ENCODE assay signal across 21 mouse cellular contexts in the genomic region with DNA sequence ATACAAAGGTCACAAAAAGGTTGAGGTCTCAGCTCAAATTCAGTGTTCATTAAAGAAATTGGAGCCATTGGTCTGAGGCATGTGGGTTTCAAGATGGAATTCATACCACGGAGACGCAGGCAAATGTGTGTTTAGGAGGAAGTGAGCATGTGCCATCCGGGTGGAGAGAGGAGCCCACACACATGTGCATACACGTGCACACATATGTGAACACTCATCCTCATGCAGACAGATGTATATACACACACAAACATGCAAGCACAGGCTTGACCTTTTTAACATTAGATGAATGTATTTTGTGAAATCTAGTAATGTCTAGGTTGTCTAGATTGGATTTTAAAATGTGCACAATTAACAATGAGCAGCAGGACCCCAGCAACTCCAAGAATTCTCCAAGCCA. TPM values are rescaled to one million over a fixed set of nuclear protein-coding genes. Genes with fewer than 3 reads are reported as not detected.
A peak's percentile ranks its signal among the peaks of the same experiment; 100 is the strongest.
DNase-seq lines count a peak whose midpoint lies in the region; ATAC-seq and TF ChIP-seq lines count a peak whose summit lies in the region.
"Had no signal": no experiment of that assay in that cellular context is flagged by ENCODE, and none has a peak within 500 bp of the region (broad histone marks: within the 10 kb centered on the region; RNA-seq: fewer than 3 reads in every experiment).

No protein-coding gene starts in this region.

- H3K4me3 ChIP-seq in liver, postnatal 0 days (ENCODE audit: low read depth, low read length), result no peak overlapping the region
- H3K4me3 ChIP-seq in brown adipose tissue, adult 24 weeks (ENCODE audit: insufficient read depth, low read depth, low read length), result no peak overlapping the region
- H3K4me3 ChIP-seq in intestine, postnatal 0 days (ENCODE audit: low read depth, low read length), result no peak overlapping the region
- H3K4me3 ChIP-seq: embryonic facial prominence, embryonic 12.5 days; forebrain, embryonic 13.5 days; heart, embryonic 13.5 days; hindbrain, embryonic 12.5 days had no signal

- H3K9me3 ChIP-seq in liver, postnatal 0 days (ENCODE audit: low read length), result no peaks in the 10 kb centered on the region
- H3K9me3 ChIP-seq in intestine, postnatal 0 days (ENCODE audit: control insufficient read depth), result no peaks in the 10 kb centered on the region
- H3K9me3 ChIP-seq: embryonic facial prominence, embryonic 12.5 days; forebrain, embryonic 13.5 days; heart, embryonic 13.5 days; hindbrain, embryonic 12.5 days had no signal

- WGBS in liver, postnatal 0 days (ENCODE audit: insufficient replicate concordance), result 58% methylated on average over 4 of the region's 4 CpGs
- whole genome bisulfite sequencing in intestine, postnatal 0 days, result 76% methylated on average over 4 of the region's 4 CpGs

- no peak for TF ChIP-seq EP300 in liver, postnatal 0 days (IDR thresholded peaks at IDR 0.05; ENCODE audit: low read depth)

- TF ChIP-seq CTCF in liver, postnatal 0 days (IDR thresholded peaks at IDR 0.05; ENCODE audit: low read depth), result no peak
- no peak for TF ChIP-seq CTCF in intestine, postnatal 0 days (IDR thresholded peaks at IDR 0.05; ENCODE audit: low read depth)

- no peaks in the 10 kb centered on the region for H3K27me3 ChIP-seq in liver, postnatal 0 days (ENCODE audit: insufficient read depth, low read length)
- no peaks in the 10 kb centered on the region for H3K27me3 ChIP-seq in intestine, postnatal 0 days (replicated peaks; ENCODE audit: control insufficient read depth, insufficient read depth, low read length)
- H3K27me3 ChIP-seq: embryonic facial prominence, embryonic 12.5 days; forebrain, embryonic 13.5 days; heart, embryonic 13.5 days; hindbrain, embryonic 12.5 days had no signal

- no peak overlapping the region for H3K9ac ChIP-seq in liver, postnatal 0 days (replicated peaks)
- no peak overlapping the region for H3K9ac ChIP-seq in intestine, postnatal 0 days (ENCODE audit: low read depth, low read length)
- H3K9ac ChIP-seq: embryonic facial prominence, embryonic 12.5 days; forebrain, embryonic 13.5 days; forebrain, postnatal 0 days; heart, embryonic 13.5 days; hindbrain, embryonic 12.5 days had no signal

- DNase-seq in kidney, postnatal 10 days, result peak; percentile 1
- DNase-seq in kidney, adult 18-20 months, result no peak
- peak; percentile 11 for DNase-seq in liver, postnatal 0 days
- DNase-seq in liver, result no peak
- DNase-seq: adrenal gland, adult 2 months; adrenal gland, postnatal 25 days; cerebellum, adult 11 months; cerebellum, adult 8-10 months; cerebellum, postnatal 14 days; embryo, embryonic 11 days; forebrain, postnatal 0 days; gastrocnemius, postnatal 14 days; heart, postnatal 4 days had no signal

- no peaks in the 10 kb centered on the region for H3K36me3 ChIP-seq in liver, postnatal 0 days (replicated peaks; ENCODE audit: insufficient read depth, low read length)
- no peaks in the 10 kb centered on the region for H3K36me3 ChIP-seq in intestine, postnatal 0 days (ENCODE audit: control insufficient read depth, insufficient read depth)
- H3K36me3 ChIP-seq: embryonic facial prominence, embryonic 12.5 days; heart, embryonic 13.5 days; hindbrain, embryonic 12.5 days had no signal

- no peak overlapping the region for H3K4me2 ChIP-seq in liver, postnatal 0 days (ENCODE audit: low read depth, low read length)
- H3K4me2 ChIP-seq in intestine, postnatal 0 days (replicated peaks; ENCODE audit: low read depth), result no peak overlapping the region
- H3K4me2 ChIP-seq: embryonic facial prominence, embryonic 12.5 days; forebrain, embryonic 13.5 days; heart, embryonic 13.5 days; hindbrain, embryonic 12.5 days had no signal

- H3K4me1 ChIP-seq in liver, postnatal 0 days (ENCODE audit: insufficient read depth), result no peaks in the 10 kb centered on the region; the same call in 1 of the 2 replicates
- H3K4me1 ChIP-seq in brown adipose tissue, adult 24 weeks (ENCODE audit: control insufficient read depth, insufficient read depth, insufficient read length, low read length), result 0 out of 2 replicates have a peak, but pooled peaks cover 2% of the 10 kb centered on the region
- H3K4me1 ChIP-seq in intestine, postnatal 0 days (replicated peaks; ENCODE audit: control insufficient read depth, insufficient read depth, low read length), result no peaks in the 10 kb centered on the region

- no peak for ATAC-seq in liver, postnatal 0 days
- no peak for ATAC-seq in intestine, postnatal 0 days
- ATAC-seq: forebrain, embryonic 13.5 days; forebrain, postnatal 0 days; hindbrain, embryonic 16.5 days had no signal

- H3K27ac ChIP-seq in liver, postnatal 0 days (ENCODE audit: low read depth), result 0 out of 2 replicates have a peak overlapping the region, but pooled peaks have one; percentile 52
- 0 out of 2 replicates have a peak overlapping the region, but pooled peaks have one; percentile 25 for H3K27ac ChIP-seq in brown adipose tissue, adult 24 weeks (replicated peaks; ENCODE audit: low read depth, low read length)
- H3K27ac ChIP-seq in intestine, postnatal 0 days (ENCODE audit: low read depth, low read length), result no peak overlapping the region
- H3K27ac ChIP-seq: embryonic facial prominence, embryonic 12.5 days; forebrain, embryonic 13.5 days; heart, embryonic 13.5 days; hindbrain, embryonic 12.5 days had no signal

RNA-seq across cellular contexts. Expression of a gene that starts 4.0 kb away (rescaled TPM):
- polyA plus RNA-seq in liver, postnatal 0 days (2015; fragmentation: Nextera tagmentation; extraction: Ambion mirVana), result 6.2 and 6.5 TPM in 2 replicates
- 2.1 TPM in 1 of 2 replicates, not detected in the other for polyA plus RNA-seq in brown adipose tissue, adult 24 weeks (2012; ENCODE audit: insufficient read depth, insufficient read length, missing spikeins)
- polyA plus RNA-seq in intestine, postnatal 0 days (2015; fragmentation: Nextera tagmentation; extraction: Ambion mirVana), result 2.9 and 3.0 TPM in 2 replicates

RNA-seq across cellular contexts. Expression of a gene that starts 6.6 kb away (rescaled TPM):
- not detected in 2 replicates for polyA plus RNA-seq in liver, postnatal 0 days (2015; fragmentation: Nextera tagmentation; extraction: Ambion mirVana)
- polyA plus RNA-seq in brown adipose tissue, adult 24 weeks (2012; ENCODE audit: insufficient read depth, insufficient read length, missing spikeins), result not detected in 2 replicates
- not detected in 2 replicates for polyA plus RNA-seq in intestine, postnatal 0 days (2015; fragmentation: Nextera tagmentation; extraction: Ambion mirVana)
- polyA plus RNA-seq: adrenal gland, adult 2 months; forebrain, embryonic 13.5 days; forebrain, postnatal 0 days; heart, embryonic 13.5 days; heart, postnatal 0 days; hindbrain, embryonic 12.5 days; hindbrain, embryonic 16.5 days had no signal

RNA-seq across cellular contexts. Expression of a gene that starts 8.4 kb away (rescaled TPM):
- polyA plus RNA-seq in liver, postnatal 0 days (2015; fragmentation: Nextera tagmentation; extraction: Ambion mirVana), result 24.0 and 25.1 TPM in 2 replicates
- polyA plus RNA-seq in brown adipose tissue, adult 24 weeks (2012; ENCODE audit: insufficient read depth, insufficient read length, missing spikeins), result 30.2 and 34.3 TPM in 2 replicates
- polyA plus RNA-seq in intestine, postnatal 0 days (2015; fragmentation: Nextera tagmentation; extraction: Ambion mirVana), result 12.5 TPM in 2 replicates

RNA-seq across cellular contexts. Expression of a gene that starts 18.2 kb away (rescaled TPM):
- 168 and 180 TPM in 2 replicates for polyA plus RNA-seq in liver, postnatal 0 days (2015; fragmentation: Nextera tagmentation; extraction: Ambion mirVana)
- 190 and 234 TPM in 2 replicates for polyA plus RNA-seq in brown adipose tissue, adult 24 weeks (2012; ENCODE audit: insufficient read depth, insufficient read length, missing spikeins)
- 211 and 224 TPM in 2 replicates for polyA plus RNA-seq in intestine, postnatal 0 days (2015; fragmentation: Nextera tagmentation; extraction: Ambion mirVana)

RNA-seq across cellular contexts. Expression of a gene that starts 18.5 kb away (rescaled TPM):
- polyA plus RNA-seq in liver, postnatal 0 days (2015; fragmentation: Nextera tagmentation; extraction: Ambion mirVana), result 0.86 and 0.88 TPM in 2 replicates
- polyA plus RNA-seq in brown adipose tissue, adult 24 weeks (2012; ENCODE audit: insufficient read depth, insufficient read length, missing spikeins), result 0.59 and 1.0 TPM in 2 replicates
- 0.46 TPM in 2 replicates for polyA plus RNA-seq in intestine, postnatal 0 days (2015; fragmentation: Nextera tagmentation; extraction: Ambion mirVana)

Comparison
In these comparisons a context has a peak if more than half of its experiments do, and no peak if none do; other contexts are left out.
1. DNase-seq: peak in kidney, postnatal 10 days (single experiment) and liver, postnatal 0 days (single experiment); none in kidney, adult 18-20 months (single experiment) and liver (single experiment).